Mouse (Mus musculus): ENCODE data around the gene Pik3c2a.

GRCm38 (mm10) chr7:116306601-116307000 is 136.6 kb downstream of the Pik3c2a start:
- TF ChIP-seq CTCF (IDR thresholded peaks at IDR 0.05; ENCODE audit: low read depth) (no peak), EP300 (IDR thresholded peaks at IDR 0.05; ENCODE audit: low read depth) (no peak)
